Mouse (Mus musculus): ENCODE measurements around the gene Rpn2. TPM values are rescaled to one million over a fixed set of nuclear protein-coding genes. Genes with fewer than 3 reads are reported as not detected.

Gene Rpn2
- 74.2 and 86.1 TPM in 2 replicates for polyA plus RNA-seq (2015; fragmentation: Nextera tagmentation; extraction: Ambion mirVana)

DNA sequence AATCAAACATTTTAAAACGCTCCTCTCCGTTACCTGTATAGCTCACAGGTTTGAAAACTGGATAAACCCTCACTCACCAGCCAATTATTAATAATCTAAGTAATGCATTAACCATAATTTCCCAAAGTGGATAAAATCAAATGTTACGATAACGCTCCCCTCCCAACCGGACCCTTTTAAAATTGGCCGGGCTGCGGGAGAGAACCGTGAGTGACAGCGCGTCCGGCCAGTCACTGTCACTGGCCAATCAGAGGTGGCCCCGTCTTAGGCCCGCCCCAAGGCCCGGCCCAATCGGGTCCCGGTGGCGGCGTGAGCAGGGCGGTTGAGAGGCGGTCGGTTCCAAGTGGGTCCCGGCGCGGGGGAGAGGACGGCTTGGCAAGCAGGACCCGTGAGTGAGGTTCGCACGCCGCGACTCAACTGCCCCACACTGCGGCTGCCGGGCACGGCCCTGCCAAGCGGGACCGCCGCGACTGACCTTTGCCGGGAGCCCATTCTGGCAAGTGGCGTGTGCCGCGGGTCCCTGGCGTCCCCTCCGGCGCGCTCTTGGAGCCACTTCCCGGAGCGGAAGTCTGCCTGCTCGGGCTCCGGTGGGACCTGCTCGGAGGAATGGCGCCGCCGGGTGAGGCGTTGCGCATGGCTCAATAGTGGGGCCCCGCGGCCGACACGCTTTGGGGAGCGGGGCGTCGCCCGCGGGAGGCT is at the start of gene Rpn2:
Gene Rpn2, plus strand, starts transcription at position 301 of the 699 bp plus-strand sequence.
- H3K9ac ChIP-seq (replicated peaks), result peak within 1 kb of the TSS; percentile 90
- H3K4me3 ChIP-seq (ENCODE audit: low read depth, low read length), result peak within 1 kb of the TSS; percentile 97
- peak; percentile 97 for DNase-seq
- TF ChIP-seq EP300 (IDR thresholded peaks at IDR 0.05; ENCODE audit: low read depth) (no peak; the same call in 1 of the 2 replicates), CTCF (IDR thresholded peaks at IDR 0.05; ENCODE audit: low read depth) (peak; percentile 14; the same call in 1 of the 2 replicates)
- no peaks in the 10 kb centered on the region for H3K9me3 ChIP-seq (ENCODE audit: low read length)
- peak within 1 kb of the TSS; percentile 95 for H3K27ac ChIP-seq (ENCODE audit: low read depth)
- peak within 1 kb of the TSS; percentile 80 for H3K4me2 ChIP-seq (ENCODE audit: low read depth, low read length)
- peak; percentile 99 for ATAC-seq
- WGBS (ENCODE audit: insufficient replicate concordance), result under 1% methylated on average over 58 of the region's 64 CpGs
- no peaks in the 10 kb centered on the region for H3K27me3 ChIP-seq (ENCODE audit: insufficient read depth, low read length)
- H3K36me3 ChIP-seq (replicated peaks; ENCODE audit: insufficient read depth, low read length), result peaks cover 5% of the 10 kb centered on the region
- peaks cover 12% of the 10 kb centered on the region for H3K4me1 ChIP-seq (ENCODE audit: insufficient read depth)

- Histone ChIP-seq H3K27ac (ENCODE audit: low read depth) (no peak overlapping the region), H3K4me1 (ENCODE audit: insufficient read depth) (no peaks in the 10 kb centered on the region), H3K4me2 (ENCODE audit: low read depth, low read length) (no peak overlapping the region), H3K9ac (replicated peaks) (no peak overlapping the region), H3K9me3 (ENCODE audit: low read length) (no peaks in the 10 kb centered on the region), H3K27me3 (ENCODE audit: insufficient read depth, low read length) (no peaks in the 10 kb centered on the region), H3K4me3 (ENCODE audit: low read depth, low read length) (no peak overlapping the region), H3K36me3 (replicated peaks; ENCODE audit: insufficient read depth, low read length) (no peaks in the 10 kb centered on the region)
- DNase-seq (no peak), ATAC-seq (no peak)
- TF ChIP-seq EP300 (IDR thresholded peaks at IDR 0.05; ENCODE audit: low read depth) (no peak), CTCF (IDR thresholded peaks at IDR 0.05; ENCODE audit: low read depth) (no peak)
- 88% methylated on average over 8 of the region's 8 CpGs for WGBS (ENCODE audit: insufficient replicate concordance)
These were observed 42.9 kb upstream of the Rpn2 start for GRCm38 (mm10) chr2:157235946-157236345.

DNA sequence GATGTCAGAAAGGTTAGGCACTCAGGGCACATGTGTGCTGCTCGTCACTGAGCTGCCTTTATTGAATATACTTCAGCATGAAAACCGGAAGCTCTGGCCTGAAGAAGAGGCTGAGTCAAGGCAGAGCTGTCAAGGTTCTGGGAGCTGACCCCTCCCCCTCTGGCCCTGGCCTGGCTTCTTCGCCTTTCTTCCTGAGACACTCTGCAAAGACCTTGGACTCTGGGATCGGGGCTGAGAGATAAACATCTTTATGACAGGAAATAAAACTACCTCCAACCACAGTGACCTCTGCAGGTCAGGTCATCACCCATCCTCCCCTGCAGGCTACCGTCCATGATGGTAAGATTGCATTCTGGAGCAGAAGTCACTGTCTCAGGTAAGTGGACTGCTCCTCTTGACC is 33.8 kb upstream of the Rpn2 start:
- WGBS (ENCODE audit: insufficient replicate concordance), result 21% methylated on average over 5 of the region's 5 CpGs
- Histone ChIP-seq H3K36me3 (replicated peaks; ENCODE audit: insufficient read depth, low read length) (no peaks in the 10 kb centered on the region), H3K4me3 (ENCODE audit: low read depth, low read length) (no peak overlapping the region), H3K27ac (ENCODE audit: low read depth) (no peak overlapping the region), H3K4me2 (ENCODE audit: low read depth, low read length) (no peak overlapping the region), H3K9me3 (ENCODE audit: low read length) (no peaks in the 10 kb centered on the region), H3K4me1 (ENCODE audit: insufficient read depth) (no peaks in the 10 kb centered on the region), H3K9ac (replicated peaks) (no peak overlapping the region), H3K27me3 (ENCODE audit: insufficient read depth, low read length) (no peaks in the 10 kb centered on the region)
- TF ChIP-seq EP300 (IDR thresholded peaks at IDR 0.05; ENCODE audit: low read depth) (no peak), CTCF (IDR thresholded peaks at IDR 0.05; ENCODE audit: low read depth) (no peak)
- DNase-seq (no peak), ATAC-seq (no peak)

GRCm38 (mm10) chr2:157245603-157246002 is 33.2 kb upstream of the Rpn2 start:
- Histone ChIP-seq H3K4me3 (ENCODE audit: low read depth, low read length) (no peak overlapping the region), H3K9me3 (ENCODE audit: low read length) (no peaks in the 10 kb centered on the region), H3K4me2 (ENCODE audit: low read depth, low read length) (no peak overlapping the region), H3K4me1 (ENCODE audit: insufficient read depth) (no peaks in the 10 kb centered on the region), H3K27ac (ENCODE audit: low read depth) (no peak overlapping the region), H3K27me3 (ENCODE audit: insufficient read depth, low read length) (no peaks in the 10 kb centered on the region), H3K9ac (replicated peaks) (no peak overlapping the region), H3K36me3 (replicated peaks; ENCODE audit: insufficient read depth, low read length) (no peaks in the 10 kb centered on the region)
- 70% methylated on average over 2 of the region's 2 CpGs for WGBS (ENCODE audit: insufficient replicate concordance)
- no peak for DNase-seq
- ATAC-seq, result no peak
- no peak for TF ChIP-seq CTCF (IDR thresholded peaks at IDR 0.05; ENCODE audit: low read depth)
- TF ChIP-seq EP300 (IDR thresholded peaks at IDR 0.05; ENCODE audit: low read depth), result no peak

- no peak for TF ChIP-seq CTCF (IDR thresholded peaks at IDR 0.05; ENCODE audit: low read depth)
- no peak for TF ChIP-seq EP300 (IDR thresholded peaks at IDR 0.05; ENCODE audit: low read depth)
- no peak overlapping the region for H3K4me2 ChIP-seq (ENCODE audit: low read depth, low read length)
- no peaks in the 10 kb centered on the region for H3K27me3 ChIP-seq (ENCODE audit: insufficient read depth, low read length)
- no peak overlapping the region for H3K27ac ChIP-seq (ENCODE audit: low read depth)
- no peaks in the 10 kb centered on the region for H3K9me3 ChIP-seq (ENCODE audit: low read length)
- H3K4me1 ChIP-seq (ENCODE audit: insufficient read depth), result no peaks in the 10 kb centered on the region
- no peaks in the 10 kb centered on the region for H3K36me3 ChIP-seq (replicated peaks; ENCODE audit: insufficient read depth, low read length)
- no peak overlapping the region for H3K9ac ChIP-seq (replicated peaks)
- ATAC-seq, result no peak
- DNase-seq, result no peak
- no peak overlapping the region for H3K4me3 ChIP-seq (ENCODE audit: low read depth, low read length)
These were observed 30.7 kb upstream of the Rpn2 start for GRCm38 (mm10) chr2:157248111-157248510.

GRCm38 (mm10) chr2:157259720-157260119 is 19.1 kb upstream of the Rpn2 start:
- WGBS (ENCODE audit: insufficient replicate concordance), result under 1% methylated on average over 5 of the region's 5 CpGs
- Histone ChIP-seq H3K9me3 (ENCODE audit: low read length) (no peaks in the 10 kb centered on the region), H3K27me3 (ENCODE audit: insufficient read depth, low read length) (no peaks in the 10 kb centered on the region), H3K27ac (ENCODE audit: low read depth) (no peak overlapping the region), H3K36me3 (replicated peaks; ENCODE audit: insufficient read depth, low read length) (no peaks in the 10 kb centered on the region), H3K9ac (replicated peaks) (no peak overlapping the region), H3K4me2 (ENCODE audit: low read depth, low read length) (no peak overlapping the region), H3K4me3 (ENCODE audit: low read depth, low read length) (no peak overlapping the region), H3K4me1 (ENCODE audit: insufficient read depth) (no peaks in the 10 kb centered on the region)
- TF ChIP-seq CTCF (IDR thresholded peaks at IDR 0.05; ENCODE audit: low read depth), result peak; percentile 76
- TF ChIP-seq EP300 (IDR thresholded peaks at IDR 0.05; ENCODE audit: low read depth), result no peak
- DNase-seq (peak; percentile 64), ATAC-seq (peak; percentile 45)

All from liver, postnatal 0 days (tissue).